Mouse (Mus musculus): Measurements from ENCODE around the gene Gm20870. TPM values are rescaled to one million over a fixed set of nuclear protein-coding genes. Genes with fewer than 3 reads are reported as not detected.
"Not testable (repeated sequence)": the region's sequence is repeated elsewhere in the genome, so short reads cannot be mapped to it uniquely, and the experiment has no call there.

Gene Gm20870
- polyA plus RNA-seq (2014; fragmentation: Nextera tagmentation; extraction: Ambion mirVana) = not detected in 2 replicates

GRCm38 (mm10) chrY:71691743-71692142 lies at the start of gene Gm20870:
TSS of gene Gm20870 (plus strand) at chrY:71692043.
- DNase-seq (ENCODE audit: low spot score); H3K4me1 ChIP-seq (replicated peaks; ENCODE audit: control insufficient read depth, insufficient read depth, low read length); H3K36me3 ChIP-seq (ENCODE audit: control insufficient read depth, insufficient read depth, low read length); H3K27ac ChIP-seq (ENCODE audit: low read depth); H3K9me3 ChIP-seq (ENCODE audit: control insufficient read depth, low read length); H3K4me3 ChIP-seq (ENCODE audit: low read depth, low read length); H3K4me2 ChIP-seq (ENCODE audit: low read length); ATAC-seq (replicated peaks; ENCODE audit: low FRiP score, low TSS enrichment, low read depth); H3K27me3 ChIP-seq (replicated peaks; ENCODE audit: control insufficient read depth, insufficient read depth, low read length); H3K9ac ChIP-seq (ENCODE audit: low read length): not testable (repeated sequence)
- no CpG with 5 or more reads among the region's 6 CpGs for WGBS

Other genes with a start within 250 kb of the Gm20870 start
- gene Gm20869, start 222.6 kb upstream of the Gm20870 start, polyA plus RNA-seq (2014; fragmentation: Nextera tagmentation; extraction: Ambion mirVana) = not detected in 2 replicates